Mouse (Mus musculus): ENCODE results near the gene Ccdc32.

DNA sequence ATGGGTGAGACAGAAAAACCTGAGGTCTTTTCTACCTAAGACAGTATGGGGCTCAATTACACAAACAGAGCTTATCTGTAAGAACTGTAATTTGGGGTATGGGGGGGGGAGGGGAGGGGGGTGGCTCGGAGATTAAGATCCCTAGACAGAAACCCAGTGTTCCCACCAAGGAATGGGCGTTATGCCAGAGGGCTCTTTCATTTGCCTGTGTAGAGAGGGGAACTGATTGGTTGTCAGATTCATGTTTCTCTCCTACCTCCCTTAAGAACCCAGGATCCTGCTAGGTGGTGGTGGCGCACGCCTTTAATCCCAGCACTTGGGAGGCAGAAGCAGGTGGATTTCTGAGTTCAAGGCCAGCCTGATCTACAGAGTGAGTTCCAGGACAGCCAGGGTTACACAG is 9.7 kb downstream of the Ccdc32 start:
- TF ChIP-seq CTCF (IDR thresholded peaks at IDR 0.05; ENCODE audit: extremely low read depth, insufficient read depth, insufficient read length, insufficient replicate concordance) (no peak), POLR2A (IDR thresholded peaks at IDR 0.05; ENCODE audit: low read depth, low read length) (no peak)
